Mouse (Mus musculus): ENCODE measurements around the gene Lrrc38. TPM values are rescaled to one million over a fixed set of nuclear protein-coding genes. Genes with fewer than 3 reads are reported as not detected.

The Lrrc38 gene
- polyA plus RNA-seq, 1 experiment from 2014 or later = 0.44 TPM

GRCm38 (mm10) chr4:143361520-143361919 is 12.0 kb downstream of the Lrrc38 start:
- no peak for ATAC-seq (ENCODE audit: low FRiP score)

DNA sequence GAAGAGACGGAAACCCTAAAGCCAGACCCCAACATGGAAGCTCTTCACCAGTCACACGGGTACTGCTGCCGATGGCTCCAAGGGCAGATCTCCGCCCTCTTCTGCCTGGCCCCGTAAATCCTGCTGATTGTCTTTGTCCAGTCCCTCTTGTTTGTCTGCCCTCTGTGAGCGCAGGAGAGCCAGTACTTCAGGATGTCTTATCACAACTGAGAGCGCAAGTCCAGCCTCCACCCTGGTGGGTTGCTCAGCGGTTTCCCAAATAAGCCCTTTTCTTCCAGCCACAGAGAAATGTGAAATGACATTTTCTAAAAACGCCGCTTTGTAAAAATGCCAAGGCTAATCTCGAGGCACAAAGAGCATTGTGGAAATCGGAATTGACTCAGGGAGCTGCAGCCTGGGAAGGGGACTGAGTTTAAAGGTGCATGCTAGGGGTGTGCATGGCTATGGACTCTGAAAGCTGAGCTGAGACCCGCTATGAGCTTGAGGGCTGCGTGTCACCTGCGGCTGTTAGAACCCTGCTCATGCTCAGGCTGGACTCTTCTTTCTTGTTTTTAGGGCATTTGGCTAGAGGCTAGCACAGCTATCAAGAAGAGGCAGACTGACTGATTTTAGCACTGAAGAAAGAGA is 17.0 kb downstream of the Lrrc38 start:
- ATAC-seq (ENCODE audit: low FRiP score) = no peak

More at GRCm38 (mm10) chr4:143361520-143361919, 12.0 kb downstream of the Lrrc38 start:
- Histone ChIP-seq H3K27ac (no peak overlapping the region), H3K4me2 (replicated peaks) (no peak overlapping the region), H3K9me3 (replicated peaks) (no peaks in the 10 kb centered on the region), H3K27me3 (no peaks in the 10 kb centered on the region), H3K36me3 (no peaks in the 10 kb centered on the region), H3K4me3 (no peak overlapping the region), H3K4me1 (peaks cover 6% of the 10 kb centered on the region; the same call in 1 of the 2 replicates), H3K9ac (no peak overlapping the region)
- 66% methylated on average over 10 of the region's 10 CpGs for WGBS

GRCm38 (mm10) chr4:143379480-143379879 is 29.9 kb downstream of the Lrrc38 start:
- ATAC-seq (ENCODE audit: low FRiP score) = peak; percentile 69
- Histone ChIP-seq H3K9ac (peak overlapping the region; percentile 47), H3K4me1 (peaks cover 15% of the 10 kb centered on the region), H3K27me3 (no peaks in the 10 kb centered on the region; the same call in 1 of the 2 replicates), H3K36me3 (no peaks in the 10 kb centered on the region), H3K9me3 (replicated peaks) (no peaks in the 10 kb centered on the region), H3K27ac (peak overlapping the region; percentile 62), H3K4me2 (replicated peaks) (peak overlapping the region; percentile 41), H3K4me3 (no peak overlapping the region)
- WGBS = 14% methylated on average over 7 of the region's 7 CpGs

More for the DNA sequence above, 17.0 kb downstream of the Lrrc38 start:
- WGBS = 51% methylated on average over 15 of the region's 15 CpGs
- no peak overlapping the region for H3K4me3 ChIP-seq
- no peak overlapping the region for H3K9ac ChIP-seq
- H3K36me3 ChIP-seq = no peaks in the 10 kb centered on the region
- H3K9me3 ChIP-seq (replicated peaks) = no peaks in the 10 kb centered on the region
- no peak overlapping the region for H3K27ac ChIP-seq
- no peak overlapping the region for H3K4me2 ChIP-seq (replicated peaks)
- peaks cover 3% of the 10 kb centered on the region; the same call in 1 of the 2 replicates for H3K4me1 ChIP-seq
- no peaks in the 10 kb centered on the region for H3K27me3 ChIP-seq

- Histone ChIP-seq H3K36me3 (no peaks in the 10 kb centered on the region), H3K4me3 (no peak overlapping the region), H3K4me2 (replicated peaks) (peak overlapping the region; percentile 41), H3K9me3 (replicated peaks) (no peaks in the 10 kb centered on the region), H3K9ac (peak overlapping the region; percentile 47), H3K4me1 (peaks cover 15% of the 10 kb centered on the region), H3K27me3 (no peaks in the 10 kb centered on the region; the same call in 1 of the 2 replicates), H3K27ac (peak overlapping the region; percentile 62)
- WGBS = 19% methylated on average over 15 of the region's 15 CpGs
- peak; percentile 79 for ATAC-seq (ENCODE audit: low FRiP score)
Observed at GRCm38 (mm10) chr4:143379931-143380715, 30.6 kb downstream of the Lrrc38 start.

GRCm38 (mm10) chr4:143380716-143381004 is 31.1 kb downstream of the Lrrc38 start:
- Histone ChIP-seq H3K4me1 (peaks cover 15% of the 10 kb centered on the region), H3K4me3 (no peak overlapping the region), H3K27ac (no peak overlapping the region), H3K27me3 (no peaks in the 10 kb centered on the region; the same call in 1 of the 2 replicates), H3K9ac (no peak overlapping the region), H3K9me3 (replicated peaks) (no peaks in the 10 kb centered on the region), H3K4me2 (replicated peaks) (no peak overlapping the region), H3K36me3 (no peaks in the 10 kb centered on the region)
- ATAC-seq (ENCODE audit: low FRiP score) = no peak
- WGBS = 3% methylated on average over 5 of the region's 5 CpGs

DNA sequence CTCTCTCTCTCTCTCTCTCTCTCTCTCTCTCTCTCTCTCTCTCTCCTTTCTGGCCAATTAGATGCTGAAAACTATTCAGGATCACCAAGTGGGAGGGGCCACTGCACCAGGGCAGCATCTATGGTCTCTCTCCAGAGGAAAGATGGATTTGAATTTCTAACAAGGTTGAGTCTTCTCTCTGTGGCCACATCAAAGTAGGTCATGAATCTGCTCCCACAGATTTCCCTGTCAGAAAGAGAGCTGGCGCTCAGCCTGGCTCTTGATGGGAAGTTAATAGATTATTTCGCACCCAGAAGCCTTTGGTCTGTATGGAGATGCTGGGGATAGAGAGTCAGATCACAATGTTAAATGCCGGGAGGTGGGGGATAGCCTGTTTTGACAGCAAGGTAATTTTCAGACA is 32.6 kb downstream of the Lrrc38 start:
- WGBS = 71% methylated on average over 3 of the region's 3 CpGs
- Histone ChIP-seq H3K9me3 (replicated peaks) (no peaks in the 10 kb centered on the region), H3K9ac (no peak overlapping the region), H3K36me3 (no peaks in the 10 kb centered on the region), H3K4me2 (replicated peaks) (no peak overlapping the region), H3K27ac (no peak overlapping the region), H3K27me3 (no peaks in the 10 kb centered on the region; the same call in 1 of the 2 replicates), H3K4me1 (peaks cover 15% of the 10 kb centered on the region), H3K4me3 (no peak overlapping the region)
- no peak for ATAC-seq (ENCODE audit: low FRiP score)

- no peak overlapping the region for H3K4me3 ChIP-seq
- H3K9ac ChIP-seq = no peak overlapping the region
- no peak overlapping the region for H3K4me2 ChIP-seq (replicated peaks)
- no peaks in the 10 kb centered on the region; the same call in 1 of the 2 replicates for H3K27me3 ChIP-seq
- H3K4me1 ChIP-seq = peaks cover 15% of the 10 kb centered on the region
- no peaks in the 10 kb centered on the region for H3K36me3 ChIP-seq
- H3K9me3 ChIP-seq (replicated peaks) = no peaks in the 10 kb centered on the region
- 45% methylated on average over 4 of the region's 4 CpGs for WGBS
- no peak for ATAC-seq (ENCODE audit: low FRiP score)
- no peak overlapping the region for H3K27ac ChIP-seq
Observed at GRCm38 (mm10) chr4:143383646-143384045, 34.1 kb downstream of the Lrrc38 start.

- H3K9me3 ChIP-seq (replicated peaks) = peaks cover 6% of the 10 kb centered on the region; the same call in 1 of the 2 replicates
- H3K36me3 ChIP-seq = no peaks in the 10 kb centered on the region
- H3K27me3 ChIP-seq = no peaks in the 10 kb centered on the region
- peak; percentile 83 for ATAC-seq (ENCODE audit: low FRiP score)
- no peak overlapping the region for H3K27ac ChIP-seq
- peak overlapping the region; percentile 53 for H3K4me2 ChIP-seq (replicated peaks)
- H3K9ac ChIP-seq = 0 out of 2 replicates have a peak overlapping the region, but pooled peaks have one; percentile 41
- 9% methylated on average over 43 of the region's 43 CpGs for WGBS
- peak overlapping the region; percentile 35 for H3K4me3 ChIP-seq
- no peaks in the 10 kb centered on the region for H3K4me1 ChIP-seq
Observed at GRCm38 (mm10) chr4:143388955-143389702, 39.6 kb downstream of the Lrrc38 start.

- H3K4me2 ChIP-seq (replicated peaks) = no peak within 1 kb of the TSS
- H3K27me3 ChIP-seq = no peaks in the 10 kb centered on the region
- WGBS = 79% methylated on average over 26 of the region's 26 CpGs
- H3K36me3 ChIP-seq = no peaks in the 10 kb centered on the region
- no peaks in the 10 kb centered on the region for H3K4me1 ChIP-seq
- H3K9me3 ChIP-seq (replicated peaks) = peaks cover 8% of the 10 kb centered on the region; the same call in 1 of the 2 replicates
- H3K27ac ChIP-seq = no peak within 1 kb of the TSS
- no peak within 1 kb of the TSS for H3K9ac ChIP-seq
- H3K4me3 ChIP-seq = no peak within 1 kb of the TSS
- ATAC-seq (ENCODE audit: low FRiP score) = no peak
Observed at GRCm38 (mm10) chr4:143394181-143394580, 44.6 kb downstream of the Lrrc38 start, which contains the start of gene Pramel1. Gene Pramel1, plus strand, starts transcription at chr4:143394428.

GRCm38 (mm10) chr4:143411566-143412218 is 62.1 kb downstream of the Lrrc38 start:
- H3K9ac ChIP-seq = peak overlapping the region; percentile 53
- H3K27me3 ChIP-seq = peaks cover 4% of the 10 kb centered on the region; the same call in 1 of the 2 replicates
- 68% methylated on average over 5 of the region's 5 CpGs for WGBS
- peak; percentile 30 for ATAC-seq (ENCODE audit: low FRiP score)
- H3K27ac ChIP-seq = no peak overlapping the region
- H3K4me1 ChIP-seq = peaks cover 5% of the 10 kb centered on the region
- peaks cover 26% of the 10 kb centered on the region for H3K36me3 ChIP-seq
- peak overlapping the region; percentile 51 for H3K4me3 ChIP-seq
- no peaks in the 10 kb centered on the region for H3K9me3 ChIP-seq (replicated peaks)
- peak overlapping the region; percentile 53 for H3K4me2 ChIP-seq (replicated peaks)

DNA sequence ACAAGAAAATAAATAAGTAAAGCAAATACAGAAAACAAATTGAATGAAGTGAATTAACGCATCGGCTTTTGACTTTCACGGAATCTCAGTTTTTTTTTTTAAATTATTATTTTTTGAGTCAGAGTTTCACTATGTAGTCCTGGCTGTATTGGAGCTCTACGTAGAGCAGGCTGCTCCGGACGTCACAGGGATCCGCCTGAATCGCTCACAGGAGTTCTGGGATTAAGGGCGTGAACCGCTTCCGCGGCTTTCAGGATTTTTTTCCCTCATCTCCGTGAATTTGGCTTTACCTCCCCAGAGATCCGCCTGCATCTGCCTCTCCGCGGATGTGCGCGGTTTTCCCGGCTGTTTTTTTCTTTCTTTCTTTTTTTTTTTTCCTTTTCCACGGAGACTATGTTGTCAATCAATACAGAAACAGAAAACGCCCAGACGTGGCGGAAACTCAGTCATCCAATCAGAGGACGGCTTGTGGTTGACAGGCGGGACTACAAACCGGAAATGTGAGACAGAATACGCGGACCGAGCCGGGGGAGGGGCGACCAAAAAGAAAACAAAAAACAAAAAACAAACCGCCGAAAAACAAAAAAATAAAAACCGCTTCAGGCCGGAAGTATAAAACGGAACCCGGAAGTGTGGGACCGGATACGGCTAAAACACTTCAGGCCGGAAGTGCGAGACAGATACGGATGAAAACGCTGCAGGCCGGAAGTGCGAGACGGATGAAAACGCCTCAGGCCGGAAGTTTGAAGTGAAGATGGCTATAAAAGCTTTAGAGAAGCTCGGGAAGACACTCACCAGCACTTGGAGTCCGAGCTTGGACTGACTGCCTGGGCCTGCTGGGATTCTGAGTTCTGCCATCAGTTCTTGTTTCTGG is 62.9 kb downstream of the Lrrc38 start, which contains the start of gene Pramef8:
Gene Pramef8, plus strand, starts transcription at position 208 of the 874 bp plus-strand sequence.
- H3K9ac ChIP-seq = peak within 1 kb of the TSS; percentile 53
- H3K27me3 ChIP-seq = peaks cover 4% of the 10 kb centered on the region; the same call in 1 of the 2 replicates
- peak; percentile 95 for ATAC-seq (ENCODE audit: low FRiP score)
- WGBS = under 1% methylated on average over 50 of the region's 50 CpGs
- H3K9me3 ChIP-seq (replicated peaks) = no peaks in the 10 kb centered on the region
- H3K4me3 ChIP-seq = peak within 1 kb of the TSS; percentile 51
- H3K4me1 ChIP-seq = peaks cover 5% of the 10 kb centered on the region
- peaks cover 34% of the 10 kb centered on the region for H3K36me3 ChIP-seq
- peak within 1 kb of the TSS; percentile 89 for H3K27ac ChIP-seq
- peak within 1 kb of the TSS; percentile 53 for H3K4me2 ChIP-seq (replicated peaks)

Data from hindbrain, embryonic 12.5 days (tissue).